ENCODE assay signal across 8 mouse cellular contexts in genomic region chr7:19750217-19751069, GRCm38 (mm10). TPM values are rescaled to one million over a fixed set of nuclear protein-coding genes. Genes with fewer than 3 reads are reported as not detected.
DNase-seq lines count a peak whose midpoint lies in the region; ATAC-seq and TF ChIP-seq lines count a peak whose summit lies in the region.

Nectin2 (minus strand) TSS chr7:19750483.

- 0 out of 2 replicates have a peak, but pooled peaks cover 2% of the 10 kb centered on the region for H3K36me3 ChIP-seq in lung, embryonic 16.5 days (ENCODE audit: control insufficient read depth, insufficient read depth, low read length)
- no peaks in the 10 kb centered on the region for H3K36me3 ChIP-seq in thymus, adult 2 months (ENCODE audit: control insufficient read depth, insufficient read depth, low read length)

- H3K27ac ChIP-seq in lung, embryonic 16.5 days (ENCODE audit: low read length): peak within 1 kb of the TSS; percentile 94
- H3K27ac ChIP-seq in thymus, adult 2 months (ENCODE audit: control insufficient read depth, insufficient read depth, low read length): no peak within 1 kb of the TSS

- no peak for TF ChIP-seq POLR2A in thymus, adult 2 months (IDR thresholded peaks at IDR 0.05; ENCODE audit: control insufficient read depth, extremely low read depth, insufficient read depth, low read length, poor library complexity)

- peak within 1 kb of the TSS; percentile 93 for H3K9ac ChIP-seq in lung, embryonic 16.5 days (ENCODE audit: low read length)

- ATAC-seq in frontal cortex, adult (ENCODE audit: low TSS enrichment): peak; percentile 76
- ATAC-seq in hematopoietic stem cell, adult 5-6 weeks (replicated peaks in 1 of 2; ENCODE audit: insufficient read depth in 1 of 2, low FRiP score in 2 of 2, low TSS enrichment in 1 of 2, low read depth in 1 of 2, poor library complexity in 2 of 2, severe bottlenecking in 2 of 2): peak; percentile 50 to 61; a peak in 3 of 4 replicates
- peak; percentile 74 for ATAC-seq in lung, embryonic 16.5 days (ENCODE audit: low read depth)

- whole genome bisulfite sequencing in lung, embryonic 16.5 days: 13% methylated on average over 19 of the region's 19 CpGs
- WGBS in thymus, adult 2 months: 32% methylated on average over 19 of the region's 19 CpGs

- DNase-seq in MN1 (ENCODE audit: low spot score): peak; percentile 69
- DNase-seq in cerebellum, adult 9-10 months: peak; percentile 44
- DNase-seq in layer of hippocampus, adult 9-10 months (ENCODE audit: low spot score): peak; percentile 68
- peak; percentile 92 for DNase-seq in ovary, adult 18-20 months (ENCODE audit: low spot score)
- peak; percentile 63 for DNase-seq in thymus, adult 2 months

- no peaks in the 10 kb centered on the region for H3K27me3 ChIP-seq in lung, embryonic 16.5 days (ENCODE audit: control insufficient read depth, insufficient read depth, low read depth, low read length)
- no peaks in the 10 kb centered on the region; the same call in 1 of the 2 replicates for H3K27me3 ChIP-seq in thymus, adult 2 months (ENCODE audit: control insufficient read depth, insufficient read depth, low read length)

- H3K4me3 ChIP-seq in lung, embryonic 16.5 days (ENCODE audit: low read length): peak within 1 kb of the TSS; percentile 79
- H3K4me3 ChIP-seq in thymus, adult 2 months (ENCODE audit: control insufficient read depth, insufficient read depth, low read length): peak within 1 kb of the TSS; percentile 3

- peak; percentile 64; the same call in 1 of the 2 replicates for TF ChIP-seq CTCF in thymus, adult 2 months (IDR thresholded peaks at IDR 0.05; ENCODE audit: borderline replicate concordance, control insufficient read depth, extremely low read depth, insufficient read depth, low read length, poor library complexity)

- H3K9me3 ChIP-seq in lung, embryonic 16.5 days (ENCODE audit: control insufficient read depth, low read length): no peaks in the 10 kb centered on the region

- peak within 1 kb of the TSS; percentile 83 for H3K4me2 ChIP-seq in lung, embryonic 16.5 days (ENCODE audit: low read depth, low read length)

- peaks cover 42% of the 10 kb centered on the region for H3K4me1 ChIP-seq in lung, embryonic 16.5 days (replicated peaks; ENCODE audit: control insufficient read depth, insufficient read depth, low read length)
- peaks cover 11% of the 10 kb centered on the region for H3K4me1 ChIP-seq in thymus, adult 2 months (replicated peaks; ENCODE audit: control insufficient read depth, insufficient read depth, low read length)

RNA-seq across cellular contexts. Expression of gene Nectin2, which starts in this region (rescaled TPM):
- 2.0 and 3.8 TPM in 2 replicates for total RNA-seq in hematopoietic stem cell, adult 5-6 weeks (2017)
- 128 and 131 TPM in 2 replicates for polyA plus RNA-seq in lung, embryonic 16.5 days (2015; fragmentation: Nextera tagmentation; extraction: Ambion mirVana)
- polyA plus RNA-seq in thymus, adult 2 months (2012; rRNA removed): 10.0 and 11.4 TPM in 2 replicates

Comparison
In these comparisons a context has a peak if more than half of its experiments do, and no peak if none do; other contexts are left out.
1. RNA of gene Nectin2 (polyA plus RNA-seq): 128 to 131 TPM in lung, embryonic 16.5 days; 10.0 to 11.4 TPM in thymus, adult 2 months; every median in the first group is over 10 times any median in the second.
2. Peak in every context shown above with its lines, with median percentiles within 50 percentile points of each other: DNase-seq and ATAC-seq.